Mouse (Mus musculus) adrenal gland, adult 10 weeks (tissue): ENCODE results near the gene Mars2. TPM values are rescaled to one million over a fixed set of nuclear protein-coding genes. Genes with fewer than 3 reads are reported as not detected.

Source experiments
- polyA plus RNA-seq: library from polyadenylated mRNA; stranded (reverse); fragments of 350-450 nt; fragmentation: Illumina TruSeq; extraction: RNeasy Lipid Tissue Mini Kit (QIAGEN cat#74804); gene quantifications from one replicate; pipeline ENCODE4 v1.2.3, GENCODE M21; 2014; ENCODE audit warnings: low read depth, low replicate concordance

The Mars2 gene
- polyA plus RNA-seq: 12.2 TPM

DNA sequence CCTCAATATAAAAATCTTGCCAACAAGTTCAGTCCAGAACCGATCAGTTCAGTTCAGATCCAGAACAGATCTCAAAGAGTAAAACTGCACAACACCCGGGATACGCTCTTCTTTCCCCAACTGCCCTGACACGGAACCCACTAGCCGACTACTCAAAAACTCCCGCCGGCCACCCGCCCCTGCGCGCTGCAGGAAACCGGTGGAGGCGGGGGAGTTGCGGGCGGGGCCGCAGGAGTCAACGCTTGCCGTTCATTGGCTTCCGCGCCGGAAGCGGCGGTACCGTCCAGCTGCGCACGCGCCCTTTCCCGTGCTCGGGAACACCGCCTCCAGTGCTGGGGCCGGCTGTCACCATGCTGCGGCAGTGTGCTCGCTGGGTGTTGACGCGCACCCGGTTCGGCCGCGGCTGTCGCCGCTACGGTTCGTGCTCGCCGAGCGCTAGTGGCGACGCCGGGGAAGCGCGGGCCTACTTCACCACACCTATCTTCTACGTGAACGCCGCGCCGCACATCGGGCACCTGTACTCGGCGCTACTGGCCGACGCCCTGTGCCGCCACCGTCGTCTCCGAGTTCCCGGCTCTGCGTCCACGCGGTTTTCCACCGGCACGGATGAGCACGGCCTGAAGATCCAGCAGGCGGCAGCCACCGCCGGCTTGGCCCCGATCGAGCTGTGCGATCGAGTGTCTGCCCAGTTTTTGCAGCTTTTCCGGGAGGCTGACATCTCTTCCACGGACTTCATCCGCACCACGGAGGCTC, at the start of gene Mars2:
TSS of gene Mars2 (plus strand) at position 288 of the 753 bp plus-strand sequence.

DNA sequence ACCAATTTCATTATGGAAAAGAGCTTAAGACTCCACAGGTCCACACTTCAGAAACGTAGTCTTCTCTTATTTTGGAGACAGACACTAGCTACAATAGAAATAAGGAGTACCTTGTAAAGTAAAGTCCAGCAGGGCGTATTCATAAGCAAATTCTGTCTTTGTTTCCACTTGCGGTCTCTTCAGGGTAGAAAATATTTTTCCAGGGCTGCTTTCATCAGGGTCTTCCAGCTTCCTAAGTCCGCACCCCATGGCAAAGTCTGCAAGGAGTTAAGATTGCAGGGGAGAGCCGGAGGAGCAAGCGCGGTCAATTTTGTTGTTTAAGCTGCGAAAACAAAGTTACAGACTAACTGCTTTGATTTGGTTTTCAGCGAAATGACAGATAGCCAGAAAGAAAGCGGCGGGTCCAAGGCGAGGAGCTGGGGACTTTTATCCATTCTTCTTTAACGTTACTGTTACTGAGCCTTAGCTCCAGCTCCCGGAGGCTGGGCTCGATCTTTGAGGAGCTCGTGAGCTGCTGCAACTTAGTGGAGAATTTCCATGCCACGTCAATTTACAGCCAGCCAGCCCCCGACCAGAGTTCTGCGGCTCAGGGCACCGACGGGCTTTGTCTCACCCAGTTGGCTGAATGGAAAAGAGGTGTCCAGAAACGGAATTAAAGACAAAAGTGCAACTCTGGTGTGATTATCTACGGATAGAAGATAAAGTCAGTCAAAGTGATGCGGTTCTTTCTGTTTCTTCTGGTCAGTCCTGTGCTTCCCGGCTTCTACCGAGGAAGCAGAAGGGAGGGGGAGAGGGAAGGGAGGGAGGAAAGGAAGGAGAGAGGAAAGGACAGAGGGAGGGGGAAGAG, 10.7 kb upstream of the Mars2 start, which contains the start of gene Rftn2:
TSS of gene Rftn2 (minus strand) at position 772 of the 847 bp plus-strand sequence.

Other genes with a start within 250 kb of the Mars2 start
- gene Sf3b1, start 209.7 kb upstream of the Mars2 start, polyA plus RNA-seq: 388 TPM
- 382 TPM for gene Coq10b, start 184.4 kb upstream of the Mars2 start, polyA plus RNA-seq
- 2,210 TPM for gene Hspe1, start 149.0 kb upstream of the Mars2 start, polyA plus RNA-seq
- gene Hspd1, start 148.9 kb upstream of the Mars2 start, polyA plus RNA-seq: 4,562 TPM
- gene Mob4, start 105.9 kb upstream of the Mars2 start, polyA plus RNA-seq: 1,806 TPM
- gene Rftn2, start 10.4 kb upstream of the Mars2 start, polyA plus RNA-seq: 19.8 TPM
- gene Boll, start 126.3 kb downstream of the Mars2 start, polyA plus RNA-seq: not detected
- 9.0 TPM for gene Plcl1, start 168.7 kb downstream of the Mars2 start, polyA plus RNA-seq